Mouse (Mus musculus): ENCODE measurements around the gene Sp9. TPM values are rescaled to one million over a fixed set of nuclear protein-coding genes. Genes with fewer than 3 reads are reported as not detected.

Gene Sp9
- total and polyA plus RNA-seq, 3 experiments: 0.23 to 0.43 (median 0.27) TPM

- peaks cover 27% of the 10 kb centered on the region for H3K4me1 ChIP-seq (ENCODE audit: insufficient read depth, low read depth, low read length)
- peaks cover 34% of the 10 kb centered on the region for H3K27me3 ChIP-seq (ENCODE audit: insufficient read depth, low read length)
- ATAC-seq (ENCODE audit: extremely low read depth, insufficient number of reproducible peaks, low FRiP score, poor library complexity, severe bottlenecking): no peak
- H3K4me3 ChIP-seq (ENCODE audit: low read depth, low read length): no peak overlapping the region
- H3K9me3 ChIP-seq (replicated peaks): no peaks in the 10 kb centered on the region
- peaks cover 6% of the 10 kb centered on the region for H3K36me3 ChIP-seq (replicated peaks)
- DNase-seq (ENCODE audit: low spot score): no peak
- TF ChIP-seq GATA1 (IDR thresholded peaks at IDR 0.05; ENCODE audit: borderline replicate concordance, low read length): no peak
- no peak for TF ChIP-seq POLR2AphosphoS5 (IDR thresholded peaks at IDR 0.05; ENCODE audit: insufficient replicate concordance, low read depth, low read length)
- no peak for TF ChIP-seq GATA2 (IDR thresholded peaks at IDR 0.05; ENCODE audit: borderline replicate concordance, low read depth, low read length)
- no peak for TF ChIP-seq TAL1 (conservative IDR thresholded peaks at IDR 0.05; ENCODE audit: low read depth, low read length)
- TF ChIP-seq CTCF (IDR thresholded peaks at IDR 0.05; ENCODE audit: low read depth, low read length): no peak
Measured at GRCm38 (mm10) chr2:73281048-73281661, 9.4 kb downstream of the Sp9 start.

GRCm38 (mm10) chr2:73281707-73282106 is 10.0 kb downstream of the Sp9 start:
- no peak for DNase-seq (ENCODE audit: low spot score)
- Histone ChIP-seq H3K36me3 (replicated peaks) (peaks cover 11% of the 10 kb centered on the region), H3K9me3 (replicated peaks) (no peaks in the 10 kb centered on the region), H3K4me1 (ENCODE audit: insufficient read depth, low read depth, low read length) (peaks cover 27% of the 10 kb centered on the region), H3K4me3 (ENCODE audit: low read depth, low read length) (no peak overlapping the region), H3K27me3 (ENCODE audit: insufficient read depth, low read length) (peaks cover 34% of the 10 kb centered on the region)
- TF ChIP-seq TAL1 (conservative IDR thresholded peaks at IDR 0.05; ENCODE audit: low read depth, low read length): no peak
- no peak for TF ChIP-seq POLR2AphosphoS5 (IDR thresholded peaks at IDR 0.05; ENCODE audit: insufficient replicate concordance, low read depth, low read length)
- TF ChIP-seq GATA1 (IDR thresholded peaks at IDR 0.05; ENCODE audit: borderline replicate concordance, low read length): no peak
- no peak for TF ChIP-seq CTCF (IDR thresholded peaks at IDR 0.05; ENCODE audit: low read depth, low read length)
- no peak for TF ChIP-seq GATA2 (IDR thresholded peaks at IDR 0.05; ENCODE audit: borderline replicate concordance, low read depth, low read length)
- no peak for ATAC-seq (ENCODE audit: extremely low read depth, insufficient number of reproducible peaks, low FRiP score, poor library complexity, severe bottlenecking)

GRCm38 (mm10) chr2:73285630-73286029 is 13.9 kb downstream of the Sp9 start:
- no peak for TF ChIP-seq GATA2 (IDR thresholded peaks at IDR 0.05; ENCODE audit: borderline replicate concordance, low read depth, low read length)
- no peak for DNase-seq (ENCODE audit: low spot score)
- H3K4me1 ChIP-seq (ENCODE audit: insufficient read depth, low read depth, low read length): no peaks in the 10 kb centered on the region; the same call in 1 of the 2 replicates
- H3K4me3 ChIP-seq (ENCODE audit: low read depth, low read length): no peak overlapping the region
- no peaks in the 10 kb centered on the region for H3K9me3 ChIP-seq (replicated peaks)
- peaks cover 7% of the 10 kb centered on the region; the same call in 1 of the 2 replicates for H3K27me3 ChIP-seq (ENCODE audit: insufficient read depth, low read length)
- peaks cover 42% of the 10 kb centered on the region for H3K36me3 ChIP-seq (replicated peaks)
- ATAC-seq (ENCODE audit: extremely low read depth, insufficient number of reproducible peaks, low FRiP score, poor library complexity, severe bottlenecking): no peak

- no peak for ATAC-seq (ENCODE audit: extremely low read depth, insufficient number of reproducible peaks, low FRiP score, poor library complexity, severe bottlenecking)
- no peaks in the 10 kb centered on the region for H3K9me3 ChIP-seq (replicated peaks)
- no peaks in the 10 kb centered on the region for H3K27me3 ChIP-seq (ENCODE audit: insufficient read depth, low read length)
- H3K36me3 ChIP-seq (replicated peaks): peaks cover 80% of the 10 kb centered on the region
- no peak overlapping the region for H3K4me3 ChIP-seq (ENCODE audit: low read depth, low read length)
- TF ChIP-seq TAL1 (conservative IDR thresholded peaks at IDR 0.05; ENCODE audit: low read depth, low read length) (no peak), POLR2AphosphoS5 (IDR thresholded peaks at IDR 0.05; ENCODE audit: insufficient replicate concordance, low read depth, low read length) (no peak), GATA2 (IDR thresholded peaks at IDR 0.05; ENCODE audit: borderline replicate concordance, low read depth, low read length) (no peak), GATA1 (IDR thresholded peaks at IDR 0.05; ENCODE audit: borderline replicate concordance, low read length) (no peak), CTCF (IDR thresholded peaks at IDR 0.05; ENCODE audit: low read depth, low read length) (no peak)
- H3K4me1 ChIP-seq (ENCODE audit: insufficient read depth, low read depth, low read length): no peaks in the 10 kb centered on the region
- DNase-seq (ENCODE audit: low spot score): no peak
Measured at GRCm38 (mm10) chr2:73291130-73291529, 19.4 kb downstream of the Sp9 start.

GRCm38 (mm10) chr2:73295023-73295422 is 23.3 kb downstream of the Sp9 start:
- peaks cover 76% of the 10 kb centered on the region for H3K36me3 ChIP-seq (replicated peaks)

GRCm38 (mm10) chr2:73298154-73298553 is 26.4 kb downstream of the Sp9 start:
- DNase-seq (ENCODE audit: low spot score): no peak
- Histone ChIP-seq H3K4me3 (ENCODE audit: low read depth, low read length) (no peak overlapping the region), H3K27me3 (ENCODE audit: insufficient read depth, low read length) (no peaks in the 10 kb centered on the region), H3K36me3 (replicated peaks) (peaks cover 73% of the 10 kb centered on the region), H3K4me1 (ENCODE audit: insufficient read depth, low read depth, low read length) (peaks cover 14% of the 10 kb centered on the region), H3K9me3 (replicated peaks) (no peaks in the 10 kb centered on the region)
- no peak for TF ChIP-seq TAL1 (conservative IDR thresholded peaks at IDR 0.05; ENCODE audit: low read depth, low read length)
- no peak for TF ChIP-seq GATA1 (IDR thresholded peaks at IDR 0.05; ENCODE audit: borderline replicate concordance, low read length)
- no peak for TF ChIP-seq GATA2 (IDR thresholded peaks at IDR 0.05; ENCODE audit: borderline replicate concordance, low read depth, low read length)
- TF ChIP-seq POLR2AphosphoS5 (IDR thresholded peaks at IDR 0.05; ENCODE audit: insufficient replicate concordance, low read depth, low read length): no peak
- no peak for TF ChIP-seq CTCF (IDR thresholded peaks at IDR 0.05; ENCODE audit: low read depth, low read length)
- no peak for ATAC-seq (ENCODE audit: extremely low read depth, insufficient number of reproducible peaks, low FRiP score, poor library complexity, severe bottlenecking)

More at GRCm38 (mm10) chr2:73295023-73295422, 23.3 kb downstream of the Sp9 start:
- no peak for TF ChIP-seq GATA2 (IDR thresholded peaks at IDR 0.05; ENCODE audit: borderline replicate concordance, low read depth, low read length)
- no peak for TF ChIP-seq GATA1 (IDR thresholded peaks at IDR 0.05; ENCODE audit: borderline replicate concordance, low read length)
- TF ChIP-seq TAL1 (conservative IDR thresholded peaks at IDR 0.05; ENCODE audit: low read depth, low read length): no peak
- TF ChIP-seq POLR2AphosphoS5 (IDR thresholded peaks at IDR 0.05; ENCODE audit: insufficient replicate concordance, low read depth, low read length): no peak
- no peak for TF ChIP-seq CTCF (IDR thresholded peaks at IDR 0.05; ENCODE audit: low read depth, low read length)
- no peaks in the 10 kb centered on the region for H3K27me3 ChIP-seq (ENCODE audit: insufficient read depth, low read length)
- H3K4me1 ChIP-seq (ENCODE audit: insufficient read depth, low read depth, low read length): no peaks in the 10 kb centered on the region
- ATAC-seq (ENCODE audit: extremely low read depth, insufficient number of reproducible peaks, low FRiP score, poor library complexity, severe bottlenecking): no peak
- DNase-seq (ENCODE audit: low spot score): no peak
- H3K9me3 ChIP-seq (replicated peaks): no peaks in the 10 kb centered on the region
- H3K4me3 ChIP-seq (ENCODE audit: low read depth, low read length): no peak overlapping the region
